Mouse (Mus musculus) regulatory T cell (primary cell): ENCODE data around the gene Foxj3.
"Not testable (repeated sequence)": the region's sequence is repeated elsewhere in the genome, so short reads cannot be mapped to it uniquely, and the experiment has no call there.

Experiments used
- in situ Hi-C: fragments of 300-600 bp; cut with MboI, MseI; formaldehyde crosslinking; loops from one replicate; pipeline ENCODE4 v1.15.1; 2025; ENCODE audit warnings: high pct_unique_total_duplicates

Gene Foxj3

GRCm38 (mm10) chr4:119572682-119573081 lies 35.9 kb downstream of the Foxj3 start:
- in situ Hi-C loops: no loop called here

- in situ Hi-C loops: no loop called here
Observed at GRCm38 (mm10) chr4:119574504-119574903, 37.7 kb downstream of the Foxj3 start.

- in situ Hi-C loops: no loop called here
Observed at GRCm38 (mm10) chr4:119575459-119575858, 38.7 kb downstream of the Foxj3 start.

GRCm38 (mm10) chr4:119588037-119588436 lies 51.2 kb downstream of the Foxj3 start:
- in situ Hi-C loops: no loop called here

- in situ Hi-C loops: no loop called here
Observed at GRCm38 (mm10) chr4:119589423-119589822, 52.6 kb downstream of the Foxj3 start.

- in situ Hi-C loops: no loop called here
Observed at GRCm38 (mm10) chr4:119590027-119590426, 53.2 kb downstream of the Foxj3 start.

GRCm38 (mm10) chr4:119592479-119592878 lies 55.7 kb downstream of the Foxj3 start:
- in situ Hi-C loops: no loop called here

GRCm38 (mm10) chr4:119594331-119594730 lies 57.5 kb downstream of the Foxj3 start:
- in situ Hi-C loops: no loop called here

- in situ Hi-C loops: no loop called here
Observed at GRCm38 (mm10) chr4:119599605-119600004, 62.8 kb downstream of the Foxj3 start.

GRCm38 (mm10) chr4:119609488-119609887 lies 72.7 kb downstream of the Foxj3 start:
- in situ Hi-C loops: no loop called here

GRCm38 (mm10) chr4:119614078-119614477 lies 77.3 kb downstream of the Foxj3 start:
- in situ Hi-C loops: no loop called here

GRCm38 (mm10) chr4:119614724-119615123 lies 77.9 kb downstream of the Foxj3 start:
- in situ Hi-C loops: no loop called here

GRCm38 (mm10) chr4:119626081-119626645 lies 89.4 kb downstream of the Foxj3 start:
- in situ Hi-C loops: no loop called here

GRCm38 (mm10) chr4:119626876-119627275 lies 90.1 kb downstream of the Foxj3 start:
- in situ Hi-C loops: no loop called here

- in situ Hi-C loops: no loop called here
Observed at GRCm38 (mm10) chr4:119627317-119627716, 90.5 kb downstream of the Foxj3 start.

- in situ Hi-C loops: not testable (repeated sequence)
Observed at GRCm38 (mm10) chr4:119628363-119628762, 91.6 kb downstream of the Foxj3 start.

- in situ Hi-C loops: no loop called here
Observed at GRCm38 (mm10) chr4:119631115-119631919, 94.5 kb downstream of the Foxj3 start.

- in situ Hi-C loops: no loop called here
Observed at GRCm38 (mm10) chr4:119632721-119633120, 95.9 kb downstream of the Foxj3 start.

GRCm38 (mm10) chr4:119633342-119633741 lies 96.5 kb downstream of the Foxj3 start:
- in situ Hi-C loops: no loop called here

- in situ Hi-C loops: no loop called here
Observed at GRCm38 (mm10) chr4:119633948-119634347, 97.1 kb downstream of the Foxj3 start.

GRCm38 (mm10) chr4:119634908-119635660 lies 98.3 kb downstream of the Foxj3 start:
- in situ Hi-C loops: no loop called here

- in situ Hi-C loops: no loop called here
Observed at GRCm38 (mm10) chr4:119635686-119636085, 98.9 kb downstream of the Foxj3 start.

GRCm38 (mm10) chr4:119636731-119637130 lies 99.9 kb downstream of the Foxj3 start:
- in situ Hi-C loops: no loop called here
